Mouse (Mus musculus) E14TG2a.4 (cell line): ENCODE measurements around the gene Rbm47.

Experiments
- CTCF ChIP-seq: conservative IDR thresholded peaks from 2 replicates; pipeline ENCODE4 v1.5.1; 2014; ENCODE audit warnings: low read length
- NANOG ChIP-seq: IDR thresholded peaks from 2 replicates; pipeline ENCODE4 v1.6.1; 2014; ENCODE audit warnings: borderline replicate concordance, low read length, mixed read lengths
- POU5F1 ChIP-seq: IDR thresholded peaks from 2 replicates; pipeline ENCODE4 v1.6.1; 2014; ENCODE audit warnings: low read length, borderline replicate concordance

DNA sequence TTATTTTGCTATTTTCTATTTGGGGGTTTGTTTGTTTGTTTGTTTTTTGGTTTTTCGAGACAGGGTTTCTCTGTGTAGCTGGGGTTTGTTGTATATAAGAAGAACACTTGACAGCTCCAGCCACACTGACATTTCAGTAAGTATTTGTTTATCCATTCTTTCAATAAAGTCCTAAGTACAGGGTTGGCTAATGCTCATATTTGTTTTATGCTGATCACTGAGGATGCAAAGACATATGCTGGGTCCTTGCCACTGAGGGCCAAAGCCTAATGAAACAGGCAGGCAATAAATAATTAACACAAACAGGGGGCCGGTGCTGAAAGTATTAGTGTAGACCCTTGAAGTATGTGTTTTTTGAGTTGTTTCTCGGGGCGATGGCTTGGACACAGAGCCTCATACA is 32.0 kb upstream of the Rbm47 start:
- TF ChIP-seq CTCF, result no peak
- no peak for TF ChIP-seq NANOG
- no peak for TF ChIP-seq POU5F1
